Mouse (Mus musculus) myocyte (in vitro differentiated cells): ENCODE measurements around the gene Snap91. TPM values are rescaled to one million over a fixed set of nuclear protein-coding genes. Genes with fewer than 3 reads are reported as not detected.

Source experiments
- H3K27me3 ChIP-seq: one replicate; pipeline ENCODE4 v1.6.1; 2011; ENCODE audit not compliant: control insufficient read depth, insufficient read depth, insufficient read length
- H3K36me3 ChIP-seq: one replicate; pipeline ENCODE4 v1.6.1; 2011; ENCODE audit not compliant: control insufficient read depth, insufficient read depth
- H3K4me2 ChIP-seq: one replicate; pipeline ENCODE4 v1.6.1; 2011; ENCODE audit warnings: low read depth, control low read depth
- H3K4me3 ChIP-seq: one replicate; pipeline ENCODE4 v1.5.1; 2011; ENCODE audit warnings: mild to moderate bottlenecking, control low read depth, moderate library complexity
- H3K79me2 ChIP-seq: one replicate; pipeline ENCODE4 v1.6.1; 2011; ENCODE audit not compliant: control insufficient read depth, insufficient read depth
- H3ac ChIP-seq: one replicate; pipeline ENCODE4 v1.6.1; 2011; ENCODE audit not compliant: control insufficient read depth, insufficient read length
- CEBPB ChIP-seq: IDR thresholded peaks from 2 replicates; pipeline ENCODE4 v1.6.1; 2011; ENCODE audit warnings: mild to moderate bottlenecking, moderate library complexity; ENCODE audit not compliant: poor library complexity, insufficient read depth, severe bottlenecking
- E2F4 ChIP-seq: IDR thresholded peaks from one replicate; pipeline ENCODE4 v1.6.1; 2011; ENCODE audit warnings: mild to moderate bottlenecking, control low read depth, moderate library complexity; ENCODE audit not compliant: insufficient read depth
- MAX ChIP-seq: IDR thresholded peaks from one replicate; pipeline ENCODE4 v1.6.1; 2011; ENCODE audit warnings: low read depth, mild to moderate bottlenecking, control low read depth
- MYOD1 ChIP-seq, 3 experiments: IDR thresholded peaks; one replicate each; pipeline ENCODE4 v1.6.1; 2011; ENCODE audit warnings: control low read depth in 2 of 3, low read depth in 2 of 3, mild to moderate bottlenecking in 2 of 3, moderate library complexity in 1 of 3; ENCODE audit not compliant: insufficient read length in 2 of 3, control insufficient read depth in 1 of 3
- MYOG ChIP-seq, 3 experiments: IDR thresholded peaks; one replicate each; pipeline ENCODE4 v1.6.1; 2011; ENCODE audit warnings: control low read depth in 2 of 3, low read depth in 2 of 3, mild to moderate bottlenecking in 2 of 3; ENCODE audit not compliant: insufficient read length in 2 of 3, control insufficient read depth in 1 of 3, insufficient read depth in 1 of 3
- POLR2A ChIP-seq: IDR thresholded peaks from one replicate; pipeline ENCODE4 v1.6.1; 2011; ENCODE audit warnings: low read depth, mild to moderate bottlenecking, control low read depth, moderate library complexity; ENCODE audit not compliant: insufficient read length
- POLR2AphosphoS2 ChIP-seq: IDR thresholded peaks from one replicate; pipeline ENCODE4 v1.6.1; 2011; ENCODE audit warnings: low read depth, control low read depth; ENCODE audit not compliant: insufficient read length
- REST ChIP-seq: IDR thresholded peaks from one replicate; pipeline ENCODE4 v1.6.1; 2011; ENCODE audit warnings: mild to moderate bottlenecking, control low read depth, moderate library complexity; ENCODE audit not compliant: insufficient read depth, insufficient read length
- SRF ChIP-seq: IDR thresholded peaks from one replicate; pipeline ENCODE4 v1.6.1; 2011; ENCODE audit warnings: low read depth; ENCODE audit not compliant: control insufficient read depth, insufficient read length
- TCF12 ChIP-seq: IDR thresholded peaks from one replicate; pipeline ENCODE4 v1.6.1; 2011; ENCODE audit warnings: mild to moderate bottlenecking, control low read depth; ENCODE audit not compliant: poor library complexity, insufficient read depth, severe bottlenecking
- TCF3 ChIP-seq: IDR thresholded peaks from one replicate; pipeline ENCODE4 v1.6.1; 2011; ENCODE audit warnings: low read depth, control low read depth; ENCODE audit not compliant: insufficient read length
- USF1 ChIP-seq: IDR thresholded peaks from one replicate; pipeline ENCODE4 v1.6.1; 2011; ENCODE audit warnings: low read depth, mild to moderate bottlenecking, control low read depth, moderate library complexity
- polyA plus RNA-seq: library from polyadenylated mRNA; unstranded; fragments of >200 nt; fragmentation: generic; extraction: Trizol; gene quantifications from one replicate; pipeline ENCODE4 v1.2.1, GENCODE M21; 2012; ENCODE audit warnings: missing spikeins

The Snap91 gene
- polyA plus RNA-seq, 1 experiment: not detected

DNA sequence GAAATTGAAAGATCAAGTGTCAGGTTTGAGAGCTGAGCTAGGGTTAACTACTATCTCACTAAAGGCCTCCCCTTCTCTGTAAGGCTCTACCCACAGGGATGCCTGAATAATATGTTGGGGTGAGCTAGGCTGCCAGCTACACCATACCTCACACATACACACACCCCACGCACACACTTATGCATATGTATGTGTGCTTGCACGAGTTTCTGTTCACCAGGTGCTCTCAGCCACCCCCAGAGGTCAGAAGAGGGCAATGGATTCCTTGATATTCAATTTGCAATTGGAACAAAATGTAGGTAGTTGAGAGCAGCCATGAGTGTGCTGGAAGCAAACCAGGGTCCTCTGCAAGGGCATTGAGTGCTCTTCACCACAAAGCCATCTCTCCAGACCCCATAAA is 116.5 kb downstream of the Snap91 start:
- Histone ChIP-seq H3ac (no peak overlapping the region), H3K4me3 (no peak overlapping the region), H3K36me3 (no peaks in the 10 kb centered on the region), H3K27me3 (peaks cover 4% of the 10 kb centered on the region), H3K4me2 (no peak overlapping the region), H3K79me2 (no peaks in the 10 kb centered on the region)
- TF ChIP-seq MYOD1 (IDR thresholded peaks at IDR 0.05; ENCODE audit: control insufficient read depth in 1 of 3, insufficient read length in 2 of 3, low read depth in 2 of 3): no peak
- TF ChIP-seq POLR2A: no peak
- no peak for TF ChIP-seq MAX
- TF ChIP-seq REST: no peak
- no peak for TF ChIP-seq TCF12
- TF ChIP-seq USF1: no peak
- no peak for TF ChIP-seq POLR2AphosphoS2
- no peak for TF ChIP-seq TCF3

DNA sequence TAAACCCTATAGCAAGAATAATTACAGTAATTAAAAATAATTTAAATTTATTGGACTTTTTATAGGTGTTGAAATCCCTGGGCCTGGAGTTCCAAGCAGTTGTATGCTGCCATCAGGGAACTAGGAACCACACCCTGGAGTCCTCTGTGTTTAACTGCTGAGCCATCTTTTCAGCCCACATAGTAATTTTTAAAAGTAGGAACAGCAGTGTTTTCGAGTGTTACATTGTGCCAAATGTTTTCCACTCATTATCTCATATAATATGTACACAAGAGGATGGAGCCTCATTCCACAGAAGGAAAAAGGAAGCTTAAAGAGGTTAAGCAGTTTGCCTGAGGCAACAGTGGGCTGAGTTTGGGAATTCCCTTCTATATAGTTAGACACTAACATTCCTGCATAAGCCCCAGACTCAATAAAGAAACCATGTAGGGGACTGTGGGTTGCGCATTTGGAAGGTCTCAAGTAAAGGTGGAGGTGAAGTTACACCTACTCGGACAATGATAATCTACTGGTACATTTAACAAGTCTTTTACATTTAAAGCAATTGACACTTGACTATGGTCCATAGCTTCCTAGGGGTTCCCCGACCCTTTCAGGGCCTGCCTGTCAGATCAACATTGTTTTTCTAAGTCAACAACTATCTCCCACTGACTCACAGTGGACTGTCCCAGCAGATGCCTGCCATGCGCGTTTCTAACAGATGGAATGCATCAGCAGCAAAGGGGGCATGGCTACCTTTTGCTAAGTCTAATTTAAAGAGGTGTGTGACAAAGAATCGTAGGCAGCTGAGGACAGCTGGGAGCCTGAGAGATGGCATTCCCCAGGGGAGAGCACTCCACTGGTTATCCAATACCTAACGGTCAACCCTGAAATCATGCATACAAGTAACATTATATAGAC is 117.7 kb downstream of the Snap91 start:
- H3ac ChIP-seq: no peak overlapping the region
- no peaks in the 10 kb centered on the region for H3K36me3 ChIP-seq
- no peak overlapping the region for H3K4me2 ChIP-seq
- no peak for TF ChIP-seq E2F4
- TF ChIP-seq TCF12: no peak
- TF ChIP-seq TCF3: no peak
- no peak for TF ChIP-seq SRF
- no peak for TF ChIP-seq CEBPB
- no peak for TF ChIP-seq USF1
- TF ChIP-seq MYOG (IDR thresholded peaks at IDR 0.05; ENCODE audit: control insufficient read depth in 1 of 3, insufficient read depth in 1 of 3, insufficient read length in 2 of 3, low read depth in 2 of 3): no peak
- TF ChIP-seq MAX: no peak
- TF ChIP-seq POLR2AphosphoS2: no peak
- no peak for TF ChIP-seq POLR2A
- TF ChIP-seq REST: no peak
- no peak for TF ChIP-seq MYOD1 (IDR thresholded peaks at IDR 0.05; ENCODE audit: control insufficient read depth in 1 of 3, insufficient read length in 2 of 3, low read depth in 2 of 3)
- H3K27me3 ChIP-seq: peaks cover 1% of the 10 kb centered on the region
- no peaks in the 10 kb centered on the region for H3K79me2 ChIP-seq
- H3K4me3 ChIP-seq: no peak overlapping the region

DNA sequence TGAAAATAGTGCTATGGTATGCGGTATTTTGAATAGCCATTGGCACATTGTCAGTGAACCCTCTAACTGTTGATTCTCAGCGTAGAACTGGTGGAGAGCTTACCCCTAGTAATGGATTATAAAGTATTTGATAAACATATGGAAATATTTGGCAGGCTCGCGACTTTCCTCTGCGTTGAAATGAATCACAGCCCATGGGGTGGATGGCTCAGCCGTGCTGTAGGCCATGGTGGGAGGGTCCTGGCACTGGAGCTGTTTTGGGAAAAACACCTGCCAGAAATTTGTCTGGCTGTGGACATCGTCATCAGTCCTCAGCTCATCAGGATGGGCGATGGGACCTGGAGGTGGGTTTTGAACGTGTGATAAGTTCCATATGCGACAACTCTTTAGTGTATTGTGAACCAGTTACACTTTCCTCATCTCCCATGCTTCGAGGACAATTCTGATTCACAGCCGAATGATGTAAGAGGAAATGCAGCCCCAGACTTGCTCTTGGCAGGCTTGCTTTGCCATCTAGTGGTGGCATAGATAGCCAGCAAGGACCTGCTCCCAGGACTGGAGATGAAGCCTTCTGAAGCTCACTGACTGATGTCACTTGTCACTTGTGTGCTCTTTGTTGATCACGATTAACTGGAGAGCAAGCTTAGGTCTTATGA is 134.4 kb downstream of the Snap91 start:
- Histone ChIP-seq H3ac (no peak overlapping the region), H3K4me3 (no peak overlapping the region), H3K79me2 (no peaks in the 10 kb centered on the region), H3K4me2 (peak overlapping the region; percentile 61), H3K36me3 (no peaks in the 10 kb centered on the region), H3K27me3 (no peaks in the 10 kb centered on the region)
- TF ChIP-seq REST (no peak), POLR2A (no peak), CEBPB (0 out of 2 replicates have a peak, but pooled peaks have one; percentile 58), MAX (peak; percentile 27)

DNA sequence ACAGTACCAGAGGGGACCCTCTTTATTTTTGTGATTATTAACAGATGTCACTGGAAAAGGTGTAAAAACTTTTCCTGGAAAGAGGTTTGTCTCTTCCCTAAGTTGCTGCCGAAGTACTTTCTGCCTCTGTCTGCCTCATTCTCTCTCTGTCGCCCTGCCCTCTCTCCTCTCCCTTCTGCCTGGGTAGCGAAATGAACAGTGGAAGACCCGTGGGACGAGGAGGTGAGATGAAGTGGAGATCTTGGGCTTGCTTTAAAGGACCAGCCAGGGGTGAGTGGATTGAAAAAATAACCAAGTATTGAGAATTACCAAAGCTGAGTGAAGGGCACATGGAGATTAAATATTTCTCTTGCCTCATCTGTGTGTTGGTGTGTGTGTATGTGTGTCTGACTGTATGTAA is 136.4 kb downstream of the Snap91 start:
- H3K79me2 ChIP-seq: no peaks in the 10 kb centered on the region
- H3K36me3 ChIP-seq: no peaks in the 10 kb centered on the region
- H3K27me3 ChIP-seq: no peaks in the 10 kb centered on the region
- H3K4me2 ChIP-seq: no peak overlapping the region
- TF ChIP-seq E2F4: no peak
- no peak for TF ChIP-seq MYOG (IDR thresholded peaks at IDR 0.05; ENCODE audit: control insufficient read depth in 1 of 3, insufficient read depth in 1 of 3, insufficient read length in 2 of 3, low read depth in 2 of 3)
- TF ChIP-seq TCF3: no peak
- no peak for TF ChIP-seq TCF12
- no peak for TF ChIP-seq REST
- no peak for TF ChIP-seq MAX
- TF ChIP-seq POLR2AphosphoS2: no peak
- no peak for TF ChIP-seq SRF
- no peak for TF ChIP-seq USF1
- no peak for TF ChIP-seq CEBPB
- TF ChIP-seq MYOD1 (IDR thresholded peaks at IDR 0.05; ENCODE audit: control insufficient read depth in 1 of 3, insufficient read length in 2 of 3, low read depth in 2 of 3): no peak
- no peak for TF ChIP-seq POLR2A
- no peak overlapping the region for H3K4me3 ChIP-seq
- H3ac ChIP-seq: no peak overlapping the region
